Mouse (Mus musculus): Measurements from ENCODE around the gene 4930402K13Rik.
A peak's percentile ranks its signal among the peaks of the same experiment; 100 is the strongest.
"Not testable (repeated sequence)": the region's sequence is repeated elsewhere in the genome, so short reads cannot be mapped to it uniquely, and the experiment has no call there.

The 4930402K13Rik gene

DNA sequence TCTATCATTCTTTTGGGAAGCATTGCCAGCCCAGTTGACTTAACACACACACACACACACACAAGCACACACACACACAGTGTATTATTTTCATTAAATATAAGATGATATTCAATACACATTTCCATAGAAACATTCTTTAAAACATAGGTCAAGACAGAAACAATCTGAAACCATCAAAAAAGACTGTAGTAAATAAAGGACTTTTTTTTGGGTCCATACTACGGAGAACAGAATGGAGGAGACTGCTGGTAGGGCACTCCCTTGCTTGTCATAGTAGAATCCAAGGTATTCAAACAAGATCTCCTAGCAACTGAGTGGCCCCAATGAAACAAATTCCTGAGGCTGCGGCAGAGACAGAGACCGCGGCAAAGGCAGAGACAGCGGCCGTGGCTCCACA lies at the start of gene 4930402K13Rik:
TSS of gene 4930402K13Rik (plus strand) at position 301 of the 400 bp plus-strand sequence.
- DNase-seq (ENCODE audit: low read depth, low spot score), result no peak

DNA sequence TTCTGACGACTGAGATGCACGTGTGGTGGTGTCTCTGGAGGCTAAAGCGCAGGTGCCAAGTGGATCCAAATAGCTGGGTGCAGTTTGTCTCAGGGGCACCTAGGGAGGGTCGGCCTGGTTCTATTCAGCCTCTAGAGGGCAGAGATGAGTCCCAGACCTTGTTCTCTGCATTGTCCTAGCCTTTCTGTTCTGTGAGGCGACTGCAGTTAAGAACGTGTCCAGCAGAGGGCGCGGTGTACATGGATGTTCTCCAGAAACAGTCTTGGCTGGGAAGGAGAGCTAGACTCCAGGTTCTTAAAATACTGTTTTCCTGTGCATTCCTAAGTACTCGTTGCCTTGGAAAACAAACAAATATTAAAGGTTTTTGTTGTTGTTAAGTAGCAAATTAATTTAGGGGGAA lies 43.4 kb upstream of the 4930402K13Rik start:
- peak; percentile 0 for DNase-seq (ENCODE audit: low read depth, low spot score)

DNA sequence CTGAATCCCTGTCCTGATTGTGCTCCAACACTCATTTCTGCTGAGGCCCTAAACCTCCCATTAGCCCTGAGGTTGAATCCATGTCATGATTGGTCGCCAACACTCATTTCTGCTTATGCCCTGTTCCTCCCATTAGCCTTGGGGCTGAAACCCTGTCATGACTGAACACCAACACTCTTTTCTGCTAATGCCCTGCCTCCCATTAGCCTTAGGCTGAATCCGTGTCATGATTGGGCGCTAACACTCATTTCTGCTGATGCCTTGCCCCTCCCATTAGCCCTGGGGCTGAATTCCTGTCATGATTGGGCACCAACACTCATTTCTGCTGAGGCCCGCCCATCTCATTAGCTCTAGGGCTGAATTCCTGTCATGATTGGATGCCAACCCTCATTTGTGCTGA lies 42.3 kb upstream of the 4930402K13Rik start:
- DNase-seq (ENCODE audit: low read depth, low spot score), result no peak

DNA sequence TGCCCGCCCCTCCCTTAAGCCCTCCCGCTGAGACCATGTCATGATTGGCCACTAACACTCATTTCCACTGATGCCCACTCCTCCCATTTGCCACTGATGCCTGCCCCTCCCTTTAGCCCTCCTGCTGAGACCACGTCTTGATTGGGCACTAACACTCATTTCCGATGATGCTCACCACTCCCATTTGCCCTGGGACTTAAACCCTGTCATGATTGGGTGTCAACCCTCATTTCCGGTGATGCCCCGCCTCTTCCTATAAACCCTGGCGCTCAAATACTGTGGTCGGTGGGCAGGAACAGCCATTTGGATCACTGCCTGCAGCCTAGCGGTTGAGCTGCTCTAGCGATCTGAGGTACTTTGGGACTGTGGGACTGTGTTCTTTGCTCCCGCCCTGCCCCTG lies 41.6 kb upstream of the 4930402K13Rik start, which contains the start of gene Fthl17f:
TSS of gene Fthl17f (plus strand) at position 301 of the 400 bp plus-strand sequence.
- DNase-seq (ENCODE audit: low read depth, low spot score), result not testable (repeated sequence)

DNA sequence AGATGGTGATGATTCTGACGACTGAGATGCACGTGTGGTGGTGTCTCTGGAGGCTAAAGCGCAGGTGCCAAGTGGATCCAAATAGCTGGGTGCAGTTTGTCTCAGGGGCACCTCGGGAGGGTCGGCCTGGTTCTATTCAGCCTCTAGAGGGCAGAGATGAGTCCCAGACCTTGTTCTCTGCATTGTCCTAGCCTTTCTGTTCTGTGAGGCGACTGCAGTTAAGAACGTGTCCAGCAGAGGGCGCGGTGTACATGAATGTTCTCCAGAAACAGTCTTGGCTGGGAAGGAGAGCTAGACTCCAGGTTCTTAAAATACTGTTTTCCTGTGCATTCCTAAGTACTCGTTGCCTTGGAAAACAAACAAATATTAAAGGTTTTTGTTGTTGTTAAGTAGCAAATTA lies 26.7 kb upstream of the 4930402K13Rik start:
- DNase-seq (ENCODE audit: low read depth, low spot score), result not testable (repeated sequence)

DNA sequence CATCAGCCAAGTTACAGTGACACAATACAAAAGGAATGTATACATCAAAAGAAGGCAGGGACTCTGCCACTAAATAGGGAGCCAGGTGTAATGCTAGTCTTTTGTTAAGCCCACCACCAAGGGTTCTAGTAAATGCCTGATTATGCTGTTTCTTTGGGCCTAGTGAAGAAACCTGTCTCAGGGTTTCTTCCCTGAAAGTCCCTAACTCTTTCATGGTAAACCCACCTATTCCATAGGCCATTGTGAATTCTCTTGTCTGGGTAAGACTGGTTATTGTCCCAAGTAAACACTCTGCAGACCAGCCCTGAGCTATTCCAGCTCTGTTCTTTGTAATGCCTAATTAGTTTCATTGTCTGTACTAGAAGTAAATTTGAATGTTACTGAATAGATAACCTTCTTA lies 9.3 kb upstream of the 4930402K13Rik start:
- not testable (repeated sequence) for DNase-seq (ENCODE audit: low read depth, low spot score)

DNA sequence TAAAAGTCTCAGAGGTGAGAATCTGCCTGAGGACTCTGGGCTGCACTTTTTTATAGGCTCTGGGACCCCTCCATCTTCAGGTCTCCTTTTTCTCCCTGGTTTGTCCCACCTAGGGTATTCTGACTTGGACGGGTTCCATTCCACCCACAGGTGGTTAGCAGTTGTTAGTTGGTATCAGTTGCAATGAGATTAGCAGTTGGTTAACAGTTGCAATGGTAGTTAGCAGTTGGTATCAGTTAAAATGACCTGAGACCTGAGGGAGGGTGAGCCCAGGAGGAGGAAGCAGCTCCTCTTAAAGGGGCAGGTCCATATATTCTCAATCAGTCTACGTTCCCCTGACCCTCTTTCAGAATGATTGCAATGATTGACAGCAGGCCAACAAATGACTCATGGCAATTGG lies 6.0 kb downstream of the 4930402K13Rik start:
- no peak for DNase-seq (ENCODE audit: low read depth, low spot score)

DNA sequence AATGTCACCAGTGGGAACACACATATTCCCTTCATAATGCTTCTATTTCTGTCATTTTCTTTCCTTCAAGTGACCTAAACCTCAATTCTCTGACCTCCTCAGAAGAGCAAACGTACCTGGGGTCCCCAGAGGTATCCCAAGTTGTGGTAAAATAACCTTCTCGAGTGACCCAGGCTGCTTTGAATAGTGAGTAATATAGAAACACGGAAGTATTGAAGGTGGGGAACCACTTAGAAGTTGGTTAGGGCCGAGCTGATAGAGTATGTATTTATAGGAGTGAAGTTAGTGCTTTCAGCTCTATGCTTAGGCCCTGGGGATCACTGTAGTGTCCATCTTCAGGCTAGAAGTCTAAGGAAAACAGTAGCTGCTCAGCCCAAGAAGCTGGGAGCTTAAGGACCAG lies 20.6 kb downstream of the 4930402K13Rik start:
- DNase-seq (ENCODE audit: low read depth, low spot score), result no peak

DNA sequence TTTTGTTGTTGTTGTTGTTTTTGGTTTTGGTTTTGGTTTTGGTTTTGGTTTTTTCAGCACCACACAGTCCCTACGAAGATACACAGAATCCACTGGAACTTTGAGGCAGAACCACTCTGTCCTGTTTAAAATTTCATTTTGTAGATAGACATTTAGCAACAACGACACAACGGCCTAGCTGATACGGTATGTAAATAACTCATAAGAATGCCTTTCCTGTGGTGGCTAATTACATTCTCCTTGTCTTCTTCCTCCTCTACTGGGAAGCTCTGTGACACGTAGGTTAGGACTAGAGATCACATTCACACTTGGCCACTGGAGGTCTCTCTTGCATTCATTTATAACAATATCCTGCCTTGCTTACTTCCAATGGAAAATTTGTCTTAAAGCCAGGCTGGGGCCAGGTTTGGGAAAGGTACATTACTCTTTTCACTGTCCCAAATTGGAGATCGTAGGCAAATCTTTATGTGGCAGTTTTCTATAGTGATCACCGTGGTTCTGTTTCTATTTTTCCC lies 24.0 kb downstream of the 4930402K13Rik start:
- peak; percentile 16 for DNase-seq (ENCODE audit: low read depth, low spot score)

DNA sequence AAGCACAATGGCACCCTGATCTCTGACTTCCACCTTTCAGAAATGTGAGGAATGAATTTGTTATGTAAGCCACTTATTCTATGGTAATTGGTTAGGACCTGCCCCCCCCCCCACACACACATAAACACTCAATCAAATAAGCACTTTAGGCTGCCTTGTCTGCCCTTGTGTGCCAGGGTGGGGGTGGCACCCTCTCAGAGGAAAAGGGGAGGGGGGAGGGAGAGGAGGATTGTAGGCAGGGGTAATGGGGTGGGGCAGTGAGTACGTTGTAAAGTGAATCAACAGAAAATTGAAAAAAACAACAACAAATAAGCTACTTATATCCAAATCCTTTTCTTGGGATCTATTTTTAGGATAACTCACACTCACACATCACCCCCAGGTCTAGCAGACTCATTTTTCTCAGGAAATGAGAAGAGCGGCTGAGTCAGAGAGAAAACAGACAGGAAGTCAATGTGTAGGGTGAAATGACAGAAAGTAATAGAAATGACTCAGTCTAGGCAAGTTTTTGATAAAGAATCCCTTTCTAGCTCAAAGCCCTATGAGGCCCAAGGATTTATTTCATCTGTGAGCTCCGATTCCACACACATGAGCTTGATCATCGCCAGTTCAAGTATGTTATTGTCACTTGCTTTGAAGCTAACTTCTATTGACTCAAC lies 35.1 kb downstream of the 4930402K13Rik start:
- peak; percentile 54 for DNase-seq (ENCODE audit: low read depth, low spot score)

DNA sequence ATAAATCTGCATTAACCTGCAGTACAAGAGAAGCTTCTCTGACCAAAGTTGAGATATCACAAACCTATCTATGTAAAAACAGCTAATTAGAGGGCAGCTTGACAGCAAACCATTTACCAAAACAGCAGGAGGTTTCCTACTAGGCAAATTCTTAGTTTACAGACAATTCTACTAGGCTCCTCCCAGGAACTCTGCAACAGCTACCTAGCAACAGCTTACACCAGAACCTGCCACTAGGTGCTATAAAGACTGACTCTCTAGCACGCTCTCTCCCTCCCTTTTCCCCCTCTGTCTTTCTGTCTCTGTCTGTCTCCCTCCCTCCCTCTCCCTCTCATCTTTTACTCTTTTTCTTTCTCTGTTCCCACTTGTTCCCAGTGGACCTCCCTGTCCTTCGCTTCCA lies 38.3 kb downstream of the 4930402K13Rik start:
- peak; percentile 7 for DNase-seq (ENCODE audit: low read depth, low spot score)

Data from CD4-positive helper T cell, adult 2 months (primary cell).